Mouse (Mus musculus): ENCODE results near the gene Exosc10.

GRCm38 (mm10) chr4:148586648-148587047 is 28.4 kb downstream of the Exosc10 start:
- TF ChIP-seq CTCF (IDR thresholded peaks at IDR 0.05; ENCODE audit: extremely low read depth, insufficient read length, insufficient replicate concordance, low read depth, low read length): no peak
- TF ChIP-seq POLR2A (IDR thresholded peaks at IDR 0.05; ENCODE audit: low read depth, low read length): no peak
